Mouse (Mus musculus): Measurements from ENCODE around the gene Them7. TPM values are rescaled to one million over a fixed set of nuclear protein-coding genes. Genes with fewer than 3 reads are reported as not detected.

Gene Them7
- total and polyA plus RNA-seq, 2 experiments: 21.8 to 45.9 TPM

GRCm38 (mm10) chr2:105414309-105414708 is 190.2 kb downstream of the Them7 start:
- TF ChIP-seq CTCF (IDR thresholded peaks at IDR 0.05; ENCODE audit: low read depth, low read length) (no peak), POLR2A (IDR thresholded peaks at IDR 0.05; ENCODE audit: extremely low read depth, insufficient read depth, low read length) (no peak)
- 72% methylated on average over 2 of the region's 2 CpGs for WGBS
- H3K27ac ChIP-seq (replicated peaks; ENCODE audit: insufficient read depth, low read depth, low read length): no peak overlapping the region
- no peak overlapping the region for H3K9ac ChIP-seq (ENCODE audit: low read depth, low read length)
- no peaks in the 10 kb centered on the region for H3K79me2 ChIP-seq (ENCODE audit: control insufficient read depth, insufficient read depth, low read length)
- peaks cover 3% of the 10 kb centered on the region; the same call in 1 of the 2 replicates for H3K27me3 ChIP-seq (ENCODE audit: control insufficient read depth, insufficient read depth, low read length)
- H3K4me3 ChIP-seq (ENCODE audit: insufficient read depth, low read depth, low read length): no peak overlapping the region
- no peaks in the 10 kb centered on the region for H3K4me1 ChIP-seq (ENCODE audit: control insufficient read depth, insufficient read depth, low read length)
- DNase-seq (ENCODE audit: extremely low read depth, low read depth, low spot score): no peak
- no peaks in the 10 kb centered on the region for H3K36me3 ChIP-seq (ENCODE audit: control insufficient read depth, insufficient read depth, low read length)

- H3K9ac ChIP-seq (ENCODE audit: low read depth, low read length): no peak overlapping the region
- no peak overlapping the region for H3K27ac ChIP-seq (replicated peaks; ENCODE audit: insufficient read depth, low read depth, low read length)
- no peaks in the 10 kb centered on the region for H3K4me1 ChIP-seq (ENCODE audit: control insufficient read depth, insufficient read depth, low read length)
- H3K27me3 ChIP-seq (ENCODE audit: control insufficient read depth, insufficient read depth, low read length): peaks cover 3% of the 10 kb centered on the region; the same call in 1 of the 2 replicates
- H3K79me2 ChIP-seq (ENCODE audit: control insufficient read depth, insufficient read depth, low read length): no peaks in the 10 kb centered on the region
- 68% methylated on average over 7 of the region's 7 CpGs for WGBS
- no peaks in the 10 kb centered on the region for H3K36me3 ChIP-seq (ENCODE audit: control insufficient read depth, insufficient read depth, low read length)
- TF ChIP-seq CTCF (IDR thresholded peaks at IDR 0.05; ENCODE audit: low read depth, low read length) (no peak), POLR2A (IDR thresholded peaks at IDR 0.05; ENCODE audit: extremely low read depth, insufficient read depth, low read length) (no peak)
- no peak for DNase-seq (ENCODE audit: extremely low read depth, low read depth, low spot score)
- H3K4me3 ChIP-seq (ENCODE audit: insufficient read depth, low read depth, low read length): no peak overlapping the region
Observed at GRCm38 (mm10) chr2:105416046-105416659, 192.0 kb downstream of the Them7 start.

- H3K27ac ChIP-seq (replicated peaks; ENCODE audit: insufficient read depth, low read depth, low read length): no peak overlapping the region
- no peaks in the 10 kb centered on the region for H3K4me1 ChIP-seq (ENCODE audit: control insufficient read depth, insufficient read depth, low read length)
- no peak overlapping the region for H3K4me3 ChIP-seq (ENCODE audit: insufficient read depth, low read depth, low read length)
- no peak for TF ChIP-seq POLR2A (IDR thresholded peaks at IDR 0.05; ENCODE audit: extremely low read depth, insufficient read depth, low read length)
- no peak for TF ChIP-seq CTCF (IDR thresholded peaks at IDR 0.05; ENCODE audit: low read depth, low read length)
- DNase-seq (ENCODE audit: extremely low read depth, low read depth, low spot score): no peak
- H3K27me3 ChIP-seq (ENCODE audit: control insufficient read depth, insufficient read depth, low read length): peaks cover 3% of the 10 kb centered on the region; the same call in 1 of the 2 replicates
- H3K9ac ChIP-seq (ENCODE audit: low read depth, low read length): no peak overlapping the region
- no peaks in the 10 kb centered on the region for H3K79me2 ChIP-seq (ENCODE audit: control insufficient read depth, insufficient read depth, low read length)
- no peaks in the 10 kb centered on the region for H3K36me3 ChIP-seq (ENCODE audit: control insufficient read depth, insufficient read depth, low read length)
- 64% methylated on average over 8 of the region's 8 CpGs for WGBS
Observed at GRCm38 (mm10) chr2:105416660-105417348, 192.7 kb downstream of the Them7 start.

GRCm38 (mm10) chr2:105417663-105418062 is 193.5 kb downstream of the Them7 start:
- DNase-seq (ENCODE audit: extremely low read depth, low read depth, low spot score): no peak
- Histone ChIP-seq H3K4me1 (ENCODE audit: control insufficient read depth, insufficient read depth, low read length) (no peaks in the 10 kb centered on the region), H3K36me3 (ENCODE audit: control insufficient read depth, insufficient read depth, low read length) (no peaks in the 10 kb centered on the region), H3K9ac (ENCODE audit: low read depth, low read length) (no peak overlapping the region), H3K79me2 (ENCODE audit: control insufficient read depth, insufficient read depth, low read length) (no peaks in the 10 kb centered on the region), H3K4me3 (ENCODE audit: insufficient read depth, low read depth, low read length) (no peak overlapping the region), H3K27me3 (ENCODE audit: control insufficient read depth, insufficient read depth, low read length) (peaks cover 3% of the 10 kb centered on the region; the same call in 1 of the 2 replicates), H3K27ac (replicated peaks; ENCODE audit: insufficient read depth, low read depth, low read length) (no peak overlapping the region)
- WGBS: 88% methylated on average over 5 of the region's 5 CpGs
- TF ChIP-seq POLR2A (IDR thresholded peaks at IDR 0.05; ENCODE audit: extremely low read depth, insufficient read depth, low read length) (no peak), CTCF (IDR thresholded peaks at IDR 0.05; ENCODE audit: low read depth, low read length) (no peak)

GRCm38 (mm10) chr2:105418629-105419227 is 194.6 kb downstream of the Them7 start:
- H3K4me1 ChIP-seq (ENCODE audit: control insufficient read depth, insufficient read depth, low read length): no peaks in the 10 kb centered on the region
- no peak overlapping the region for H3K27ac ChIP-seq (replicated peaks; ENCODE audit: insufficient read depth, low read depth, low read length)
- H3K79me2 ChIP-seq (ENCODE audit: control insufficient read depth, insufficient read depth, low read length): no peaks in the 10 kb centered on the region
- H3K27me3 ChIP-seq (ENCODE audit: control insufficient read depth, insufficient read depth, low read length): peaks cover 3% of the 10 kb centered on the region; the same call in 1 of the 2 replicates
- no peaks in the 10 kb centered on the region for H3K36me3 ChIP-seq (ENCODE audit: control insufficient read depth, insufficient read depth, low read length)
- 87% methylated on average over 12 of the region's 12 CpGs for WGBS
- TF ChIP-seq CTCF (IDR thresholded peaks at IDR 0.05; ENCODE audit: low read depth, low read length) (no peak), POLR2A (IDR thresholded peaks at IDR 0.05; ENCODE audit: extremely low read depth, insufficient read depth, low read length) (no peak)
- no peak overlapping the region for H3K4me3 ChIP-seq (ENCODE audit: insufficient read depth, low read depth, low read length)
- H3K9ac ChIP-seq (ENCODE audit: low read depth, low read length): no peak overlapping the region
- no peak for DNase-seq (ENCODE audit: extremely low read depth, low read depth, low spot score)

All from liver, adult 2 months (tissue).